Mouse (Mus musculus) neural tube, embryonic 11.5 days (tissue): ENCODE results near the gene Serpina16. TPM values are rescaled to one million over a fixed set of nuclear protein-coding genes. Genes with fewer than 3 reads are reported as not detected.

ENCODE experiments used
- ATAC-seq: fragments of 200-750 bp; cut with Nextera tagmentation; 2 replicates; pipeline ENCODE4 v1.8.0; 2017; ENCODE audit warnings: moderate number of reproducible peaks, mild to moderate bottlenecking, moderate TSS enrichment, moderate library complexity; ENCODE audit not compliant: insufficient read depth, low FRiP score, low TSS enrichment
- DNase-seq: peaks from one replicate; pipeline ENCODE4 v3.0.0-alpha.2; 2015; ENCODE audit warnings: low spot score
- H3K27ac ChIP-seq: fragments of 300-500 bp; sonication (generic); 2 replicates; pipeline ENCODE4 v1.5.1; 2014; ENCODE audit warnings: low read depth, mild to moderate bottlenecking, low read length
- H3K27me3 ChIP-seq: fragments of 300-500 bp; sonication (generic); 2 replicates; pipeline ENCODE4 v1.6.1; 2014; ENCODE audit warnings: mild to moderate bottlenecking, low read length, mixed read lengths; ENCODE audit not compliant: control insufficient read depth, insufficient read depth
- H3K36me3 ChIP-seq: fragments of 300-500 bp; sonication (generic); 2 replicates; pipeline ENCODE4 v1.6.1; 2014; ENCODE audit warnings: mild to moderate bottlenecking, low read length, moderate library complexity, mixed read lengths; ENCODE audit not compliant: control insufficient read depth, insufficient read depth
- H3K4me1 ChIP-seq: fragments of 300-500 bp; sonication (generic); 2 replicates; pipeline ENCODE4 v1.6.1; 2014; ENCODE audit warnings: low read length, mixed read lengths; ENCODE audit not compliant: control insufficient read depth, insufficient read depth
- H3K4me2 ChIP-seq: fragments of 300-500 bp; sonication (generic); 2 replicates; pipeline ENCODE4 v1.6.1; 2014; ENCODE audit warnings: low read depth, mild to moderate bottlenecking, moderate library complexity
- H3K4me3 ChIP-seq: fragments of 300-500 bp; sonication (generic); 2 replicates; pipeline ENCODE4 v1.5.1; 2014; ENCODE audit warnings: low read depth, low read length
- H3K9ac ChIP-seq: fragments of 300-500 bp; sonication (generic); 2 replicates; pipeline ENCODE4 v1.6.1; 2014; ENCODE audit warnings: mild to moderate bottlenecking, low read length
- H3K9me3 ChIP-seq: fragments of 300-500 bp; sonication (generic); 2 replicates; pipeline ENCODE4 v1.6.1; 2016; ENCODE audit warnings: low read length; ENCODE audit not compliant: control insufficient read depth
- WGBS: fragments of 180-500 bp; shearing (Covaris S2); extraction: QIAGEN DNeasy Blood & Tissue Kit; methylation state at CpG from one replicate; pipeline ENCODE4 v1.1.7; 2014; 5-methylcytosine and 5-hydroxymethylcytosine counted together
- polyA plus RNA-seq: library from polyadenylated mRNA; unstranded; fragments of >200 nt; fragmentation: Nextera tagmentation; extraction: Ambion mirVana; gene quantifications from 2 replicates; pipeline ENCODE4 v1.2.1, GENCODE M21; 2014

The Serpina16 gene
- polyA plus RNA-seq, 1 experiment from 2014 or later = not detected

DNA sequence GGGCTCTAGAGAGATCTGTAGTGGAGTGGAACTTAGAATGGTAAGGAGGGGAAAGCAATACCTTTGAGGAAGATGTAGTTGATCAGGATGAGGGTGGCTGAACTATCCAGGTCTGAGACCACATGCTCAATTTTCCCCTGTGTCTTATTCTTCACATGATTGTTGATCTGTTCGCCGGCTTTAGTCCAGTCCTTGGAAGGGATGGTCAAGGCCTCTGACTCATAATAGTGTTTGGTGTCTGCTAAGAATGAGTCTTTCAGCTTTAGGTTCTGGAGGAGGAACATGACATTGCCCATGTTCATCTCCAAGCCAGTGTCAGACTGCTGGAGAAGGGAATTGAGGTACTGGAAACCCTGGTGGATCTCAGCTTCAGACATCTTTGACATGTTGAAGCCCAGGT lies 22.1 kb downstream of the Serpina16 start:
- WGBS = 95% methylated on average over 2 of the region's 2 CpGs
- ATAC-seq (no peak), DNase-seq (no peak)
- Histone ChIP-seq H3K36me3 (no peaks in the 10 kb centered on the region), H3K4me2 (no peak overlapping the region), H3K4me1 (no peaks in the 10 kb centered on the region), H3K9me3 (no peaks in the 10 kb centered on the region), H3K27ac (no peak overlapping the region), H3K4me3 (no peak overlapping the region), H3K27me3 (no peaks in the 10 kb centered on the region), H3K9ac (no peak overlapping the region)

- no peak overlapping the region for H3K27ac ChIP-seq
- no peaks in the 10 kb centered on the region for H3K9me3 ChIP-seq
- no peaks in the 10 kb centered on the region for H3K27me3 ChIP-seq
- 73% methylated on average over 2 of the region's 2 CpGs for WGBS
- no peak overlapping the region for H3K9ac ChIP-seq
- H3K4me2 ChIP-seq = no peak overlapping the region
- H3K4me3 ChIP-seq = no peak overlapping the region
- no peak for ATAC-seq
- DNase-seq = no peak
- H3K36me3 ChIP-seq = no peaks in the 10 kb centered on the region
- H3K4me1 ChIP-seq = no peaks in the 10 kb centered on the region
Observed at GRCm38 (mm10) chr12:103646314-103646713, 29.6 kb downstream of the Serpina16 start.

DNA sequence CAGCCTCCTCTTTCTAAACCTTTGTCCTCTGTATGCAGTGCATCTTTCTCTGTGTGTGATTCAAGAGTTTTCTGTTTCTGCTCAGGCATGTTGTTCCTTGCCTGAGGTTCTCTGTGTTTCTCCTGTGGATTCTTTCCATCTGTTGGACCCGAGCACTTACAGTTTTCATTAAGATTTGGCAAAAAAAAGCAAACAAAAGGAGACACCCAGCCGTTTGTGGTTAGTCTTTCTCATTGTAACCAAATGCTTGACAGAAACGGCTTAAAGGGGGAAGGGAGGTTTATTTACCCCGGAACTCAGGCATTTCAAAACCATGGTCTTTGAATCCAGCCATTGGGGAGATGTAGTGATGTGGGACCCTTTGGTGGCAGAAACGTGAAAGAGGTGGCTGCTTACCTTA lies 31.3 kb downstream of the Serpina16 start:
- 48% methylated on average over 5 of the region's 5 CpGs for WGBS
- Histone ChIP-seq H3K4me3 (no peak overlapping the region), H3K4me1 (no peaks in the 10 kb centered on the region), H3K27ac (no peak overlapping the region), H3K9me3 (no peaks in the 10 kb centered on the region), H3K36me3 (no peaks in the 10 kb centered on the region), H3K4me2 (no peak overlapping the region), H3K9ac (no peak overlapping the region), H3K27me3 (no peaks in the 10 kb centered on the region)
- DNase-seq (no peak), ATAC-seq (no peak)

GRCm38 (mm10) chr12:103643818-103644217 lies 32.1 kb downstream of the Serpina16 start:
- DNase-seq (no peak), ATAC-seq (no peak)
- H3K27me3 ChIP-seq = no peaks in the 10 kb centered on the region
- 85% methylated on average over 3 of the region's 3 CpGs for WGBS
- H3K4me3 ChIP-seq = no peak overlapping the region
- H3K9ac ChIP-seq = no peak overlapping the region
- no peak overlapping the region for H3K27ac ChIP-seq
- H3K9me3 ChIP-seq = no peaks in the 10 kb centered on the region
- no peaks in the 10 kb centered on the region for H3K36me3 ChIP-seq
- H3K4me1 ChIP-seq = no peaks in the 10 kb centered on the region
- no peak overlapping the region for H3K4me2 ChIP-seq

GRCm38 (mm10) chr12:103643336-103643735 lies 32.6 kb downstream of the Serpina16 start:
- no peak overlapping the region for H3K4me2 ChIP-seq
- WGBS = 0% methylated on average over 2 of the region's 2 CpGs

DNA sequence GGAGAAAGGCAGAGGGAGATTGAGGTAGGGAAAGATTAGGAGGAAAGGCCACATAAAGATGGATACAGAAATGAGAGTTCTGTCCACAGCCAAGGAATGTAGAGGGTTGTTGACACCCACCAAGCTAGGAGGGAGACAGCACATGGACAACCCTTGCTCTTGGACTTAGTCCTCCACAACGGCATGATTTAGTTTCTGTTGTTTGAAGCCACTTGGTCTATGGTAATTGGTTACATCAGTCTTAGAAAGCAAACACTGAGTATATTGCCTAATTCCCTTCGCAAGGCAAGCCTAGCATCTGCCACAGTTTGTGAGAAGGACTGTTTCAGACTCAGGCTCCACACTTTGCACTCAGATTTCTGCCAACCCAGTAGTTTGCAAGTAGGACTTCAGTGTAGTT lies 40.1 kb downstream of the Serpina16 start:
- Histone ChIP-seq H3K36me3 (no peaks in the 10 kb centered on the region), H3K9me3 (no peaks in the 10 kb centered on the region), H3K4me2 (no peak overlapping the region), H3K9ac (no peak overlapping the region), H3K4me1 (no peaks in the 10 kb centered on the region), H3K27ac (no peak overlapping the region), H3K4me3 (no peak overlapping the region), H3K27me3 (no peaks in the 10 kb centered on the region)
- ATAC-seq (no peak), DNase-seq (no peak)
- WGBS = 75% methylated on average over 2 of the region's 2 CpGs

More at GRCm38 (mm10) chr12:103643336-103643735, 32.6 kb downstream of the Serpina16 start:
- no peaks in the 10 kb centered on the region for H3K9me3 ChIP-seq
- no peaks in the 10 kb centered on the region for H3K4me1 ChIP-seq
- DNase-seq = peak; percentile 79
- no peak overlapping the region for H3K27ac ChIP-seq
- no peak overlapping the region for H3K9ac ChIP-seq
- no peak overlapping the region for H3K4me3 ChIP-seq
- H3K27me3 ChIP-seq = no peaks in the 10 kb centered on the region
- no peaks in the 10 kb centered on the region for H3K36me3 ChIP-seq
- no peak for ATAC-seq

GRCm38 (mm10) chr12:103634430-103634829 lies 41.5 kb downstream of the Serpina16 start:
- Histone ChIP-seq H3K27me3 (no peaks in the 10 kb centered on the region), H3K4me3 (no peak overlapping the region), H3K27ac (no peak overlapping the region), H3K9ac (no peak overlapping the region), H3K4me2 (no peak overlapping the region), H3K9me3 (no peaks in the 10 kb centered on the region), H3K4me1 (no peaks in the 10 kb centered on the region), H3K36me3 (no peaks in the 10 kb centered on the region)
- WGBS = 77% methylated on average over 2 of the region's 2 CpGs
- ATAC-seq (no peak), DNase-seq (no peak)

- H3K9me3 ChIP-seq = no peaks in the 10 kb centered on the region
- no peaks in the 10 kb centered on the region for H3K27me3 ChIP-seq
- no peak within 1 kb of the TSS for H3K9ac ChIP-seq
- no peak within 1 kb of the TSS for H3K27ac ChIP-seq
- WGBS = 57% methylated on average over 3 of the region's 3 CpGs
- H3K4me1 ChIP-seq = no peaks in the 10 kb centered on the region
- ATAC-seq = no peak
- H3K4me2 ChIP-seq = no peak within 1 kb of the TSS
- H3K4me3 ChIP-seq = no peak within 1 kb of the TSS
- H3K36me3 ChIP-seq = no peaks in the 10 kb centered on the region
- DNase-seq = no peak
Observed at GRCm38 (mm10) chr12:103631203-103631612, 44.7 kb downstream of the Serpina16 start, which contains the start of gene Serpina10. Gene Serpina10 (minus strand): TSS chr12:103631444.
